Mouse (Mus musculus): ENCODE data around the gene Gmppa.
A peak's percentile ranks its signal among the peaks of the same experiment; 100 is the strongest.

Gmppa gene

DNA sequence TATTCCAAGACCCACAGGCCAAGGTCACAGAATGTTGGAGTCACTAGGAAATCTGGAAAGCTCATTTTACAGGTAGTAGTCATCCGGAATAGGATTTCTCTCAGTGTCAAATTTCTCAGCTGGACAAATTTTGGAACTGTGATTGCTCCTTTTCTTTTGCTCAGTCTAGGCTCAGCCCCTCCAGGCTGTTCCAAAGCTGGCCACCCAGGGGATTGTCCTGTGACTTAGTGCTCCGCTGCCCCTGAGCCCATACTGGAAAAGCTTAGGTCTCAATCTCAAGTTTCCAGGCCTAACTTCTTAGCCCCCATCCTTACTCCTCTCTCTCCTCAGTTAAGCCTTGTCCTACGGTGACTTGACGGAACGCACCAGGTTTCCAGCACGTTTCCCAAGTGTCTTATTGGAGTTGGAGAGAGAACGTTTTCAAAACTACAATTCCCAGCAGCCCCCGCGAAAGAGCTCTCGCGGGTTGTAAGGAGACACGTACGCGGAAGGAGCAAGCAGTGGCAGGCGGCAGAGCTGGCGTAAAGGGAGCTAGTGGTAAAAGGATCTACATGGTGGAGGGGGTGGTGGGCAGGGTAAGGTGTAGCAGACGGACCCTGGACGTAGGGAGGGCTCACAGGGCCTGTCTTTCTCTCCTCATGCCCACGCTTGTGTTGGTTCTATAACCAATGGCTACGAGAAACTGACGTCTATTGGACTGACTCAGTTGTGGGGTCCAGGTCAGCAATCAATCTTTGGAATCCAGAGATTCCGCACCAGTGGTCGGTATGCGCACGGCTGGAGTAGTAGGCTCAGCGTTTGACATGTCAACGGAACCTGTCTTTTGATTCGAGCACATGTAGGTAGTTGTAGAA lies at the start of gene Gmppa:
Gmppa (plus strand) TSS at position 456 of the 854 bp plus-strand sequence.
- peak; percentile 71 for DNase-seq

DNA sequence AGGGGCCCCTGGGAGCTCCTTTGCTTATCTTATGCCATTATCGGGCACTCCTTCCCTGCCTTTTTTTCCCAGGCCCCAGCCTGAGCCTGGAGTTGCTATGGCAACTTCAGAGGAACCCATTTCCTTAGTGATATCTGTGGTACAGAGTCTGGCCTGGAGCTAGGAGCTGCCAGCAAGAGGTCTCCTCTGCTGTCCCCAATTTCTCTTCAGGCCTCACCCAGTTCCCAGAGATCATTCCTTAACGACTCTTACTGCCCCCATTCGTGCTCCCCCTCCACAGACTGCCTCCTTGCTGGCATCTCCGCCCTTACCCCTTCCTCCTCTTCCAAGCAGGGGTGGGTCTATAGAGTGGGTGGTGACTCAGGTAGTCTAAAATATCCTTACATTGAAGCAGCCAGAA lies 49.6 kb upstream of the Gmppa start:
- DNase-seq, result no peak

- DNase-seq, result peak; percentile 56
Measured at GRCm38 (mm10) chr1:75387469-75387928, 48.2 kb upstream of the Gmppa start.

DNA sequence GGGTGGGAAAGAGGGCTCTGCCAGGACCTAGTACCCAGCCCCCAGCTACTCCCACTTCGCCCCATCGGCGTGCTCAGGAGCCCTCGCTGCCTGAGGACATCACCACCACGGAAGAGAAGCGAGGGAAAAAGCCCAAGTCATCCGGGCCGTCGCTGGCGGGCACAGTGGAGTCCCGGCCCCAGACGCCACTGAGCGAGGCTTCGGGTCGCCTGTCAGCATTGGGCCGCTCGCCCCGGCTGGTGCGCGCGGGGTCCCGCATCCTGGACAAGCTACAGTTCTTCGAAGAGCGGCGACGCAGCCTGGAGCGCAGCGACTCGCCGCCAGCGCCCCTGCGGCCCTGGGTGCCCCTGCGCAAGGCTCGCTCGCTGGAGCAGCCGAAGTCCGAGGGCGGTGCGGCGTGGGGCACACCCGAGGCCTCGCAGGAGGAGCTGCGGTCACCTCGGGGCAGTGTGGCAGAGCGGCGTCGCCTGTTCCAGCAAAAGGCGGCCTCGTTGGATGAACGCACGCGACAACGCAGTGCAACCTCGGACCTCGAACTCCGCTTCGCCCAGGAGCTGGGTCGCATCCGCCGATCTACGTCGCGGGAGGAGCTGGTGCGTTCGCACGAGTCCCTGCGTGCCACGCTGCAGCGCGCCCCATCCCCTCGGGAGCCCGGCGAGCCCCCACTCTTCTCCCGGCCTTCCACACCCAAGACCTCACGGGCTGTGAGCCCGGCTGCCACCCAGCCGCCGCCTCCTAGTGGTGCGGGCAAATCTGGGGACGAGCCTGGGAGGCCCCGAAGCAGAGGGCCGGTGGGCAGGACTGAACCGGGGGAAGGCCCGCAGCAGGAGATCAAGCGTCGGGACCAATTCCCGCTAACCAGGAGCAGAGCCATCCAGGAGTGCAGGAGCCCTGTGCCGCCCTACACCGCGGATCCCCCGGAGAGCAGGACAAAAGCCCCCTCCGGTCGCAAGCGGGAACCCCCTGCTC lies 47.5 kb upstream of the Gmppa start:
- DNase-seq, result peak; percentile 41

- DNase-seq, result no peak
Measured at GRCm38 (mm10) chr1:75388898-75389515, 46.7 kb upstream of the Gmppa start.

DNA sequence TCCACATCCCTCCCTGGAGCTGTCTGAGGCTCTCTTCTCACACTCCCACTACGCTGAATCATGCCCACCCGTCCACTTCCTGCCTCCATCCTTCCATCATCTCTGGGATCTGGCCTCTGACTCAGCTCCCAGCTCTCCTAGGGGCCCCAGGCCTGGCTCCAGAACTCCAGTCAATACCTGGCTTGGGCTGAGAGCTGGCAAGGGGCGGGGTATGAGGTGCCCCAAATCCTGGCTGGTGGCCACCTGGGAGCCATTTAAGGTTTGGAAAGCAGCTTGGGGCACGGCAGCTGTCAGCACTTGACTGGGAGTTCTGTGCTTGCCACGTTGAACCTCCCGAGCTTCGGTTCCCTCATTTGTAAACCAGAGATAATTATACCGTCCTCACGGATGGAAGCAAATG lies 42.6 kb upstream of the Gmppa start:
- peak; percentile 92 for DNase-seq

DNA sequence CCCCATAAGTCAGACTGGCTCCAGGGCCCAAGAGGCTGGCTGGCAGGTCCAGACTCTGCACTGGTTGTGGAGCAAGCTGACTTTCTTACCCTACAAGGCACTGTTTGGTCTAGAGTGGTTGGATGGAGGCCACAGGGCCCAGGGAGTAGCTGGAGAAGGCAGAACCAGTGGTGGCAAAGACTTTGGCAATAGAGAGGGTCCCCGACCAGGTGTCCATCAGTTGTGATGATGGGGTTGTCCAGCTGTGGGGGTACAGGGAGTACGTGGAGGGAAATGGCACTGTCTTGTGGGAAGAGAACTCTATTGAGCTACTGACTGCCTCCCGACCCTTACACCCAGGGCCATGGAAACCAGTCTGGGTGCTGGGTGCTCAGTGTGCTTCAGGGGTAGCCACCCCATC lies 41.9 kb upstream of the Gmppa start:
- no peak for DNase-seq

GRCm38 (mm10) chr1:75398761-75399402 lies 36.8 kb upstream of the Gmppa start:
- DNase-seq, result peak; percentile 70

GRCm38 (mm10) chr1:75399755-75400492 lies 35.8 kb upstream of the Gmppa start:
- peak; percentile 54 for DNase-seq

DNA sequence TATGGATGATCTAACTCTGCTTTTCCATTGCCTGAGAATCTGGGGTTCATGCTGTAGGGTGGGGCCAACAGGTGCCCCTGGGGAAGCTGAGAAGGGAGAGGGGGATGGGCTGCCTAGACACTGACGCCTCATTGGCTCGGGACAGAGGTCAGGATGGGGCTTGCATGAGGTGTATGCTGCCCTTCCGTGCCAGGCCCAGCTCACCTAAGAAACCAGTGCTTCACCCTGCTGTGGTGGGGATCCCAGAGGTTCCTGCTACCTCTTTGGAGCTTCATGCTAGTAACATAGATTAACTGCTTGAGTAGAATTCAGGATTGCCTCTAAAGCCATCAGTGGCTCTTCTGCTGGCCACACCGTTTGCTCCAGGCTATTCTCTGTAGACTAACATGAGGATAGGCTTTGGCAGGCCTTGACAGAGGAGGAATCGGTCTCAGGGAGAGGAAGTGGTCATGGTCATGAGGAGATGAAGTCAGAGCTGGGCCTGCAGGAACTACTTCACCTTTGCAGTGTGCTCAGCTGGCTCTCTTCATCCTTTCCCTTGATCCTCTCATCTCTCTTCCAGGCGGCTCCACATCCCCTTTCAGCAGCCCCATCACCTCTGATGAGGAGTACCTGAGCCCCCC lies 35.1 kb upstream of the Gmppa start:
- DNase-seq, result no peak

GRCm38 (mm10) chr1:75405547-75405946 lies 30.2 kb upstream of the Gmppa start:
- no peak for DNase-seq

- no peak for DNase-seq
Measured at GRCm38 (mm10) chr1:75406173-75406572, 29.6 kb upstream of the Gmppa start.

- DNase-seq, result no peak
Measured at GRCm38 (mm10) chr1:75407056-75407455, 28.7 kb upstream of the Gmppa start.

DNA sequence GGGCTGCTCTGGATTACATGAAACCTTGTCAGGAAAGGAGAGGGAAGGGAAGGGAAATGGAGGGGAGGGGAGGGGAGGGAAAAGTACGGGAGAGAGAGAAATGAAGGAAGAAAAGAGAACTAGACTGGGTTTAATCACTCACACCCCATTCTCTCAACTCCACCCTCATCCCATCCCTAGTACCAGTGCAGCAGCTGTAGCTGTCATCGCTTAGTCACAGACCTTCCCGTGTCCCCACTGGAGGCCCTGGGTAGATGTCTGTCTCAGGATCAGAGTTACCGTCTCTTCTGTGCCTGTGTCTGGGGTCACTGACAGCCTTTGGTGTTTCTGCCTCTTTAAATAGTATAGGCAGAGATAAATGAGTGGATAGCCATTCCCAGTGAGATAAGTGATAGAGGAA lies 27.5 kb upstream of the Gmppa start:
- DNase-seq, result no peak

DNA sequence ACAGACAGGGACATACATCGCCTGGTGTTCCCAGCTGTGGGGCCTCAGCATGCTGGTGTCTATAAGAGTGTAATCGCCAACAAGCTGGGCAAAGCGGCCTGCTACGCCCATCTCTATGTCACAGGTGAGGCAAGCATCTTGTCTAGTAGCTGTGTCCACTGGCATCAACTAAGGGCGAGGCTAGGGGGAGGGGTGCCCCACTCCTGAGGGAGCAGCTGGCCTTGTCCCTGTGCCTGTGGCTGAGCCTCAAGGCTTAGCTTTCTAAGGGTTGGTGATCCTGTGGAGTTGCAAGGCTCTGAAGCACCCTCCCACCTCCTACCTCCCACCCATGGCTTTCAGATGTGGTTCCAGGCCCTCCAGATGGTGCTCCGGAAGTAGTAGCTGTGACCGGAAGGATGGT lies 25.8 kb upstream of the Gmppa start:
- DNase-seq, result no peak

DNA sequence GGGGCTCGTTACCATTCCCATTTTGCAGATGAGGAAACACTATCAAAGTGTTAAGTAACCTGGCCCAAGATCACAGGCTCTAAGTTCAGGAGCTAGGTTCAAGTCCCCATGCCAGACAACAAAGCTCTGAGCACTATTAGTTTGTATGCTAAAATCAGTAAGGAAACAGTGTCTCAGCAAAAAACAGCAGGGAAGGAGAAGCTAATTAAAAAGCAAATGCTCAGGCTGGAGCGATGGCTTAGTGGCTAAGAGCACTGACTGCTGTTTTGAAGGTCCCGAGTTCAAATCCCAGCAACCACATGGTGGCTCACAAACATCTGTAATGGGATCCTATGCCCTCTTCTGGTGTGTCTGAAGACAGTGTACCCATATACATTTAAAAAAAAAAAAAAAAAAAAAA lies 23.5 kb upstream of the Gmppa start:
- no peak for DNase-seq

DNA sequence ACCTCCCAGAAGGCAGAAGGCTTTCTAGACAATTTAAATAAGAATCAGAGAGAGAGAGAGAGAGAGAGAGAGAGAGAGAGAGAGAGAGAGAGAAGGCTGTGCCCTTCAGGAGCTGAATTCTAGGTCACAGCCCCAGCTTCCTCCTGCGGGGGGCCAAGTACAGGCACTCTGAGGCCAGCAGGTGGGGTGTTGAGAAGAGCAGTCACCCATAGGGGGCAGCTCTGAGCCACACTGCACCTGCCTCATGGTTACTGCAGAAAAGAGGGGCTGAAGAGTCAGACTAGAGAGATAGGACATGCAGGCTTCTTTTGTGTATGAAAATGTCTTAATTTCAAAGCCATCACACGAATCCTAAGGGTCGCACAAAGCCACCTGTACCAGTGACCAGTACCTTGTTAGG lies 22.0 kb upstream of the Gmppa start:
- peak; percentile 84 for DNase-seq

GRCm38 (mm10) chr1:75421794-75422193 lies 13.9 kb upstream of the Gmppa start:
- DNase-seq, result no peak

DNA sequence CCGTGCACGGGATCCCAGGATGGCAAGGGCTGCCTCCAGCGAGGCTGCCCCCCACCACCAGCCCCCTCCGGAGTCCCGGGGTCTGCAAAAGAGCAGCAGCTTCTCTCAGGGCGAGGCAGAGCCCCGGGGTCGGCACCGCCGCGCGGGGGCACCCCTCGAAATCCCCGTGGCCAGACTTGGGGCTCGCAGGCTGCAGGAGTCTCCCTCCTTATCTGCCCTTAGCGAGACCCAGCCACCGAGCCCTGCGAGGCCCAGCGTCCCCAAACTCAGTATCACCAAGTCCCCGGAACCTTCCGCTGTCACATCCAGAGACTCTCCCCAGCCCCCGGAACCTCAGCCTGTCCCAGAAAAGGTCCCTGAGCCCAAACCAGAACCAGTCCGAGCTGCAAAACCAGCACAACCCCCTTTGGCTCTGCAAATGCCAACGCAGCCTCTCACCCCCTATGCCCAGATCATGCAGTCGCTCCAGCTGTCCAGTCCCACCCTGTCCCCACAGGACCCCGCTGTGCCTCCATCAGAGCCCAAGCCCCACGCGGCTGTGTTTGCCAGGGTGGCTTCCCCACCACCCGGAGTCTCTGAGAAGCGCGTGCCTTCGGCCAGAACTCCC lies 13.4 kb upstream of the Gmppa start:
- no peak for DNase-seq

- DNase-seq, result no peak
Measured at GRCm38 (mm10) chr1:75422823-75423471, 12.8 kb upstream of the Gmppa start.
